In the genomic region with DNA sequence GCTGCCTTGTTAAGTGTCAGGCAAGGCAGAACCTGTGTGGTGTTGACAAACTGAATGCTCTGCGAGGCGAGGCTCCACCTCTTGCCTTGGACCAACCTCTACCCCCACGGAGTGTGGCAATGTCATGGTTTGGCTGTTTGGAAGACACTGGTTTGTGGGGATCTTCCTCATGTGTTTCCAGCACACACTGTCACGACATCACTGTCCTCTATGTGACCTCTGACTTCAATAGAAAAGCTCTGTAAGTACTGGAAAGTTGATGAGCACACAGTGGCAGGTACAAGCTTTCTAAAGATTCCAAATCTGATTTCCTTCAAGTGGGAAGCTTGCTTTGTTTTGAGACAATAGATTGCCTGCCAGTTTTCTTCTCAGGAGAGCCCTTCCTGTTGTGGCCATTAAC, we compare ENCODE assay signal across 23 mouse cellular contexts.
"Had no signal": no experiment of that assay in that cellular context is flagged by ENCODE, and none has a peak within 500 bp of the region (broad histone marks: within the 10 kb centered on the region; RNA-seq: fewer than 3 reads in every experiment).

No protein-coding gene starts in this region.

- H3K4me3 ChIP-seq: kidney, embryonic 15.5 days; limb, embryonic 10.5 days; limb, embryonic 13.5 days; liver, embryonic 12.5 days; liver, embryonic 15.5 days; lung, embryonic 15.5 days; megakaryocyte, embryonic 14.5 days; midbrain, embryonic 10.5 days; midbrain, embryonic 13.5 days; myocyte; neural tube, embryonic 13.5 days had no signal

- H3K4me1 ChIP-seq: liver, embryonic 12.5 days; liver, embryonic 15.5 days had no signal

- H3K27me3 ChIP-seq: liver, embryonic 15.5 days; megakaryocyte, embryonic 14.5 days; midbrain, embryonic 13.5 days; neural tube, embryonic 13.5 days had no signal

- H3K9ac ChIP-seq: kidney, embryonic 15.5 days; limb, embryonic 13.5 days; liver, embryonic 12.5 days; liver, embryonic 15.5 days; lung, embryonic 15.5 days; midbrain, embryonic 13.5 days; neural tube, embryonic 13.5 days had no signal

- H3K4me2 ChIP-seq: kidney, embryonic 15.5 days; limb, embryonic 13.5 days; liver, embryonic 12.5 days; liver, embryonic 15.5 days; lung, embryonic 15.5 days; midbrain, embryonic 13.5 days; neural tube, embryonic 13.5 days had no signal

- DNase-seq: kidney, adult 8-10 months; kidney, postnatal 10 days; kidney, postnatal 36 days; liver; lung, adult 18-20 months; lung, postnatal 10 days; lung, postnatal 36 days; retina, postnatal 1 day; right cerebral cortex, postnatal 25 days; spleen, adult 18-20 months; thymus, postnatal 25 days had no signal

- H3K27ac ChIP-seq: kidney, embryonic 15.5 days; limb, embryonic 10.5 days; limb, embryonic 13.5 days; liver, embryonic 12.5 days; liver, embryonic 15.5 days; lung, embryonic 15.5 days; midbrain, embryonic 10.5 days; midbrain, embryonic 13.5 days had no signal

- H3K36me3 ChIP-seq: kidney, embryonic 15.5 days; limb, embryonic 10.5 days; limb, embryonic 13.5 days; liver, embryonic 12.5 days; liver, embryonic 15.5 days; lung, embryonic 15.5 days; midbrain, embryonic 10.5 days; midbrain, embryonic 13.5 days; neural tube, embryonic 13.5 days had no signal

- ATAC-seq: liver, embryonic 12.5 days; midbrain, embryonic 13.5 days; midbrain, embryonic 16.5 days had no signal

- H3K9me3 ChIP-seq: kidney, embryonic 15.5 days; limb, embryonic 10.5 days; limb, embryonic 13.5 days; liver, embryonic 12.5 days; liver, embryonic 15.5 days; lung, embryonic 15.5 days; megakaryocyte, embryonic 14.5 days; midbrain, embryonic 10.5 days; midbrain, embryonic 13.5 days; neural tube, embryonic 13.5 days had no signal
